Mouse (Mus musculus) heart, adult 2 months (tissue): ENCODE results near the gene Ube2o.

ENCODE experiments used
- CTCF ChIP-seq: fragments of 200-600 bp; IDR thresholded peaks from 2 replicates; pipeline ENCODE4 v1.8.1; 2022; ENCODE audit warnings: antibody characterized with exemption, mild to moderate bottlenecking, moderate library complexity
- EP300 ChIP-seq: fragments of 200-500 bp; IDR thresholded peaks from 2 replicates; pipeline ENCODE4 v1.6.1; 2011; ENCODE audit warnings: low read depth, low read length, control low read depth; ENCODE audit not compliant: insufficient read depth
- POLR2A ChIP-seq: fragments of 200-500 bp; IDR thresholded peaks from 2 replicates; pipeline ENCODE4 v1.6.1; 2011; ENCODE audit warnings: mild to moderate bottlenecking, low read depth, low read length, control low read depth; ENCODE audit not compliant: insufficient read depth

GRCm38 (mm10) chr11:116598193-116598592, 16.9 kb upstream of the Ube2o start:
- TF ChIP-seq CTCF: no peak
- TF ChIP-seq POLR2A: no peak
- TF ChIP-seq EP300: no peak
